Mouse (Mus musculus): ENCODE measurements around the gene Ttll9. TPM values are rescaled to one million over a fixed set of nuclear protein-coding genes. Genes with fewer than 3 reads are reported as not detected.
A peak's percentile ranks its signal among the peaks of the same experiment; 100 is the strongest.

Ttll9 gene
- polyA plus RNA-seq, 1 experiment = not detected

DNA sequence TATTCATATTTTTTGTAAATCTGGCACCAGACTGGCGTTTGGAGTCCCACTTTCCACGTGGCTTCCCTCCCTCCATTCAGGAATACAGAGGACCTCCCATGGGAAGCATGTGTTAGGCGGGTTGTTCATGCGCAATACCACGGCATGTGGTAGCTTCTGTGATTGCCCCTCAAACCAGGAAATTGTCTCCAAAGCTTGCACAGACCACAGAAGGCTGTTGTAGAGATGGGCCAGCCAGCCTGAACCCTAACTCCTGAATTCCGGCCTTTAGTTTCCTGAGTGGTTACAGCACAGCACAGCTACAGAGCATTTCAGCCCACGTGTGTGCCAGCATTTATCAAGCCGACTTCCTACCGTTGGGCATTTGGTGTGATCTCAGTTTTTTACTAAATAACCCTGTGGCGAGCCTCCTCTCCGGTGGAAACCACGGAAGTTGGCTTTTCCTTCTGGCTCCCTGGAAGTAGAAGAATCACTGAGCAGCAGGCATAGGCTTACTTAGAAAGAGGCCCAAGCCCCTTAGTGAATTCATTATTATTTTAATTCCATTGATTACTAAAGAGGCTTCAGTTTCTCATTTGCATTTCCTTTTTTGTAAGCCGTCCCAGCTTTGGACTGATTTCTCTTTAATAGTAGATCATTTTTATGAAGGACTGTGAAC, 41.5 kb downstream of the Ttll9 start:
- Histone ChIP-seq H3K36me3 (ENCODE audit: control insufficient read depth, insufficient read depth) (peaks cover 5% of the 10 kb centered on the region), H3ac (ENCODE audit: control insufficient read depth, insufficient read length) (no peak overlapping the region), H3K4me3 (no peak overlapping the region), H3K27me3 (ENCODE audit: control insufficient read depth, insufficient read depth, insufficient read length) (peaks cover 23% of the 10 kb centered on the region), H3K4me2 (ENCODE audit: low read depth) (no peak overlapping the region), H3K79me2 (ENCODE audit: control insufficient read depth, insufficient read depth) (no peaks in the 10 kb centered on the region)
- TF ChIP-seq TCF3 (IDR thresholded peaks at IDR 0.05; ENCODE audit: insufficient read length, low read depth) (no peak), CEBPB (IDR thresholded peaks at IDR 0.05; ENCODE audit: insufficient read depth, poor library complexity, severe bottlenecking) (no peak), REST (IDR thresholded peaks at IDR 0.05; ENCODE audit: insufficient read depth, insufficient read length) (no peak), USF1 (IDR thresholded peaks at IDR 0.05; ENCODE audit: low read depth) (no peak), TCF12 (IDR thresholded peaks at IDR 0.05; ENCODE audit: insufficient read depth, poor library complexity, severe bottlenecking) (no peak), POLR2A (IDR thresholded peaks at IDR 0.05; ENCODE audit: insufficient read length, low read depth) (no peak), MAX (IDR thresholded peaks at IDR 0.05; ENCODE audit: low read depth) (no peak), E2F4 (IDR thresholded peaks at IDR 0.05; ENCODE audit: insufficient read depth) (no peak), POLR2AphosphoS2 (IDR thresholded peaks at IDR 0.05; ENCODE audit: insufficient read length, low read depth) (no peak), MYOG (IDR thresholded peaks at IDR 0.05; ENCODE audit: control insufficient read depth in 1 of 3, insufficient read depth in 1 of 3, insufficient read length in 2 of 3, low read depth in 2 of 3) (no peak), MYOD1 (IDR thresholded peaks at IDR 0.05; ENCODE audit: control insufficient read depth in 1 of 3, insufficient read length in 2 of 3, low read depth in 2 of 3) (no peak), SRF (IDR thresholded peaks at IDR 0.05; ENCODE audit: control insufficient read depth, insufficient read length, low read depth) (no peak)

DNA sequence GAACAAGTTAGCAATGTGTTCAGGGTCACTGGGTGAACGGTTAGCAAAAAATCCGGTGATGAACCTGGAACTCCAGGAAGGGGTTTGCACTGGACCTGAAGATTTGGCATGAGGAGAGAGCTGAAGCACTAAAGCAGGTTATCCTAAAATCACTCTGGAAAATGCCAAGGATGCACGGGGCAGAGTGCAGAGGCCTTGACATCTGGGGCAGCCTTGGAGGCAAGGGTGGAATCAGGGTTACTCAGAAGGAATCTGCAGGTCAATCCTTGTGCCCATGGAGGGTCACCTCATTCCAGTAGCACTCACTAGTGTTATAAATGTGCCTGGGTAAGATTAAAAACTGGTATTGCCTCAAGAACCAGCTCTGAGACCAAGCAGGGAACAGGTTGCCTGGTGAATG, 43.7 kb downstream of the Ttll9 start:
- Histone ChIP-seq H3K36me3 (ENCODE audit: control insufficient read depth, insufficient read depth) (peaks cover 15% of the 10 kb centered on the region), H3K4me2 (ENCODE audit: low read depth) (no peak overlapping the region), H3K79me2 (ENCODE audit: control insufficient read depth, insufficient read depth) (no peaks in the 10 kb centered on the region), H3K4me3 (no peak overlapping the region), H3ac (ENCODE audit: control insufficient read depth, insufficient read length) (no peak overlapping the region), H3K27me3 (ENCODE audit: control insufficient read depth, insufficient read depth, insufficient read length) (peaks cover 19% of the 10 kb centered on the region)
- no peak for TF ChIP-seq POLR2AphosphoS2 (IDR thresholded peaks at IDR 0.05; ENCODE audit: insufficient read length, low read depth)
- no peak for TF ChIP-seq MAX (IDR thresholded peaks at IDR 0.05; ENCODE audit: low read depth)
- no peak for TF ChIP-seq MYOD1 (IDR thresholded peaks at IDR 0.05; ENCODE audit: control insufficient read depth in 1 of 3, insufficient read length in 2 of 3, low read depth in 2 of 3)
- no peak for TF ChIP-seq CEBPB (IDR thresholded peaks at IDR 0.05; ENCODE audit: insufficient read depth, poor library complexity, severe bottlenecking)

DNA sequence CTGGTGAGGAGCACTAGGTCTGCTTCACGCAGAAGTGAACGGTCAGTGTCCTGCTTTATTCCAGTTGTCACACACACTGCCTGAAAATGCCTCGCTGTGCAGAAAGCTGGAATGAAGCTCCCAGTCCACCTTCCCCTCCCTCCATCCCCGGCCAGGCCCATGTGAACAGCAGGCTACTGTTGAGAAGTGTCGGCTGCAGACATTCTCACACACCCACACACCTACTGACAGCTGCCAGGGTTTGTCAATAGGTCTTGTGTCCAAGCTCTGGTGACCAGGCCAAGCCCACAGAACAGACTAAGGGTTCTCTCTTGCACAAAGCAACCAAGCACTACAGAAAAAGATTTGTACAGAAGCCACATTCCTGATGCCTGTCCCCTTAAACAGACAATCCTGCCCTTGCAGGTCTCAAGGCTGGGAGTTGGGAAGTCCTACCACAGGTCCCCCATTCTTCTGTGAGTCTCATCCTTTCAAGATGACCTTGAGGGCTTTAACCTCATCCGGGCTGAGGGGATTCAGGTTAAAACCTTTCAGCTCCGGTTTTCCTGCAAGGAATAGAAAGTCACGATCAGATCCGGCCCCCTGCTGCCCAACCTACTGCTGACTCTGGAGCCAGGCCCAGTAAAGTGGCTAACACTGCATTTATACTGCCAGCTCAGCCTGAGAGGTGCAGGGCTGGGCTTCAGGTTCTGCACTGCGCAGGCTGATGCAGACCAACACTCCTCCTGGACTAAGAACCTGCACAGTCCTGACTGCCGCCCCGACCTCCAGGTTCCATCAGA, 47.1 kb downstream of the Ttll9 start:
- peaks cover 32% of the 10 kb centered on the region for H3K36me3 ChIP-seq (ENCODE audit: control insufficient read depth, insufficient read depth)
- peaks cover 22% of the 10 kb centered on the region for H3K79me2 ChIP-seq (ENCODE audit: control insufficient read depth, insufficient read depth)
- no peak overlapping the region for H3K4me2 ChIP-seq (ENCODE audit: low read depth)
- H3ac ChIP-seq (ENCODE audit: control insufficient read depth, insufficient read length) = no peak overlapping the region
- no peak overlapping the region for H3K4me3 ChIP-seq
- H3K27me3 ChIP-seq (ENCODE audit: control insufficient read depth, insufficient read depth, insufficient read length) = no peaks in the 10 kb centered on the region
- TF ChIP-seq SRF (IDR thresholded peaks at IDR 0.05; ENCODE audit: control insufficient read depth, insufficient read length, low read depth) = no peak
- no peak for TF ChIP-seq POLR2AphosphoS2 (IDR thresholded peaks at IDR 0.05; ENCODE audit: insufficient read length, low read depth)
- TF ChIP-seq MYOD1 (IDR thresholded peaks at IDR 0.05; ENCODE audit: control insufficient read depth in 1 of 3, insufficient read length in 2 of 3, low read depth in 2 of 3) = peak in 2 of 3 experiments; percentile 87 to 88
- no peak for TF ChIP-seq REST (IDR thresholded peaks at IDR 0.05; ENCODE audit: insufficient read depth, insufficient read length)
- no peak for TF ChIP-seq POLR2A (IDR thresholded peaks at IDR 0.05; ENCODE audit: insufficient read length, low read depth)
- no peak for TF ChIP-seq CEBPB (IDR thresholded peaks at IDR 0.05; ENCODE audit: insufficient read depth, poor library complexity, severe bottlenecking)
- TF ChIP-seq TCF12 (IDR thresholded peaks at IDR 0.05; ENCODE audit: insufficient read depth, poor library complexity, severe bottlenecking) = no peak
- TF ChIP-seq USF1 (IDR thresholded peaks at IDR 0.05; ENCODE audit: low read depth) = no peak
- no peak for TF ChIP-seq MAX (IDR thresholded peaks at IDR 0.05; ENCODE audit: low read depth)
- peak in 1 of 3 experiments; percentile 64 for TF ChIP-seq MYOG (IDR thresholded peaks at IDR 0.05; ENCODE audit: control insufficient read depth in 1 of 3, insufficient read depth in 1 of 3, insufficient read length in 2 of 3, low read depth in 2 of 3)
- TF ChIP-seq TCF3 (IDR thresholded peaks at IDR 0.05; ENCODE audit: insufficient read length, low read depth) = no peak
- no peak for TF ChIP-seq E2F4 (IDR thresholded peaks at IDR 0.05; ENCODE audit: insufficient read depth)

DNA sequence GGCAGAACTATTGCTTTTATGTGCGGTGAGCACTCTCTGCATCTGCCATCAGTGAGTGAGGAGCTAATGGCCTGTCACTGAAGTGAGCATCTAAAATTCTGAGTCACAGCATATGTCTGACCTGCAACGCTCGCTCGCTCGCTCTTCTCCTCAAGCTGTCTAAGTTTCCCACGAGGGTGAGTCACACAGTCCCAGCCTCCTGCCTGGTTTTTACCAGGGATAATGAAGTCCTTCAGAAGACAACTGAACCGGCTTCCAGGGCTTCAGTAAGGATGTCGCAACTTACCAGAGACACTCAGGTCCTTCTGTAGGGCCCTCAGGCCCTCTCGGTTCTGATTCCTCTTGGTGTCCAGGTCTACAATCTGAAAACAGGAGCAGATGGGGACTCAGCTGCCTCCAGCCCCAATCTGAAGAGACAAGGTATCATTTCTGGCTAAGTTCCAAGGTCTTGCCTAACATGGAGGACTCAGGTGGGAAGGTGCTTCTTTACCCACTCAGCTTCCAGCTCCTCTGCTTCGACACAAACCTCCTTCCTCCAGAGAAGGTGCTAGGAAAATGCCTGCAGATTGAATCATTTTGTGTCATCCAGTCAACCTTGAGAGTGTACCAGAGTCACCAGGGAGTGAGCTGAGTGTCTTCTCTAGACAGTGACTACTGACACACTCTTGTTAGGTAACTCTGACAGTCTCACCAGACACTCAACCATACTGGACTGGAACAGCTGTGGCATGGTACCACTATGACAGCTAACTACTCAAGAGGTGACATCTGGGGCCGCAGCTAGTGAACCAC, 51.6 kb downstream of the Ttll9 start:
- Histone ChIP-seq H3ac (ENCODE audit: control insufficient read depth, insufficient read length) (peak overlapping the region; percentile 23), H3K27me3 (ENCODE audit: control insufficient read depth, insufficient read depth, insufficient read length) (peaks cover 11% of the 10 kb centered on the region), H3K4me3 (peak overlapping the region; percentile 81), H3K79me2 (ENCODE audit: control insufficient read depth, insufficient read depth) (peaks cover 28% of the 10 kb centered on the region), H3K36me3 (ENCODE audit: control insufficient read depth, insufficient read depth) (peaks cover 27% of the 10 kb centered on the region), H3K4me2 (ENCODE audit: low read depth) (peak overlapping the region; percentile 94)
- TF ChIP-seq E2F4 (IDR thresholded peaks at IDR 0.05; ENCODE audit: insufficient read depth) (no peak), REST (IDR thresholded peaks at IDR 0.05; ENCODE audit: insufficient read depth, insufficient read length) (no peak), CEBPB (IDR thresholded peaks at IDR 0.05; ENCODE audit: insufficient read depth, poor library complexity, severe bottlenecking) (peak; percentile 58; the same call in 1 of the 2 replicates)
